Mouse (Mus musculus) liver, embryonic 13.5 days (tissue): ENCODE data around the gene Gripap1. TPM values are rescaled to one million over a fixed set of nuclear protein-coding genes. Genes with fewer than 3 reads are reported as not detected.

Experiments used
- ATAC-seq: fragments of 200-750 bp; cut with Nextera tagmentation; 2 replicates; pipeline ENCODE4 v1.8.0; 2017; ENCODE audit warnings: low read depth, mild to moderate bottlenecking, moderate number of reproducible peaks, moderate library complexity
- DNase-seq: peaks from one replicate; pipeline ENCODE4 v3.0.0; 2022
- H3K27ac ChIP-seq: fragments of 300-500 bp; sonication (generic); 2 replicates; pipeline ENCODE4 v1.5.1; 2015; ENCODE audit warnings: moderate library complexity, mild to moderate bottlenecking, inconsistent platforms
- H3K27me3 ChIP-seq: fragments of 300-500 bp; sonication (generic); 2 replicates; pipeline ENCODE4 v1.6.1; 2015; ENCODE audit warnings: mild to moderate bottlenecking, inconsistent platforms
- H3K36me3 ChIP-seq: fragments of 300-500 bp; sonication (generic); 2 replicates; pipeline ENCODE4 v1.6.1; 2015; ENCODE audit warnings: mild to moderate bottlenecking, inconsistent platforms
- H3K4me1 ChIP-seq: fragments of 300-500 bp; sonication (generic); replicated peaks from 2 replicates; pipeline ENCODE4 v1.6.1; 2015; ENCODE audit warnings: inconsistent platforms
- H3K4me2 ChIP-seq: fragments of 300-500 bp; sonication (generic); 2 replicates; pipeline ENCODE4 v1.6.1; 2015; ENCODE audit warnings: inconsistent platforms, mild to moderate bottlenecking, moderate library complexity
- H3K4me3 ChIP-seq: fragments of 300-500 bp; sonication (generic); replicated peaks from 2 replicates; pipeline ENCODE4 v1.5.1; 2015; ENCODE audit warnings: mild to moderate bottlenecking, inconsistent platforms
- H3K9ac ChIP-seq: fragments of 300-500 bp; sonication (generic); 2 replicates; pipeline ENCODE4 v1.6.1; 2015; ENCODE audit warnings: mild to moderate bottlenecking, inconsistent platforms
- H3K9me3 ChIP-seq: fragments of 300-500 bp; sonication (generic); replicated peaks from 2 replicates; pipeline ENCODE4 v1.6.1; 2016; ENCODE audit warnings: inconsistent platforms
- WGBS: fragments of 180-500 bp; shearing (Covaris S2); methylation state at CpG from one replicate; pipeline ENCODE4 v1.1.7; 2015; ENCODE audit not compliant: insufficient replicate concordance; 5-methylcytosine and 5-hydroxymethylcytosine counted together
- polyA plus RNA-seq: library from polyadenylated mRNA; unstranded; fragments of >200 nt; fragmentation: Nextera tagmentation; extraction: Ambion mirVana; gene quantifications from 2 replicates; pipeline ENCODE4 v1.2.1, GENCODE M21; 2015

Gene Gripap1
- polyA plus RNA-seq, 1 experiment from 2014 or later = 30.6 TPM

GRCm38 (mm10) chrX:7842318-7842717 is 52.8 kb downstream of the Gripap1 start:
- WGBS = 14% methylated on average over 37 of the region's 42 CpGs
- peak overlapping the region; percentile 96 for H3K27ac ChIP-seq
- peak overlapping the region; percentile 86 for H3K4me3 ChIP-seq
- DNase-seq (peak; percentile 24), ATAC-seq (no peak)
- H3K9ac ChIP-seq = peak overlapping the region; percentile 92
- H3K27me3 ChIP-seq = no peaks in the 10 kb centered on the region
- H3K4me1 ChIP-seq = peaks cover 67% of the 10 kb centered on the region
- H3K4me2 ChIP-seq = peak overlapping the region; percentile 72
- no peaks in the 10 kb centered on the region for H3K9me3 ChIP-seq
- H3K36me3 ChIP-seq = peaks cover 24% of the 10 kb centered on the region

GRCm38 (mm10) chrX:7847845-7848244 is 58.3 kb downstream of the Gripap1 start:
- DNase-seq (no peak), ATAC-seq (no peak)
- Histone ChIP-seq H3K4me1 (peaks cover 35% of the 10 kb centered on the region), H3K27ac (no peak overlapping the region), H3K4me2 (no peak overlapping the region), H3K9ac (no peak overlapping the region), H3K36me3 (peaks cover 63% of the 10 kb centered on the region), H3K4me3 (no peak overlapping the region), H3K27me3 (no peaks in the 10 kb centered on the region), H3K9me3 (no peaks in the 10 kb centered on the region)
- WGBS = 69% methylated on average over 2 of the region's 2 CpGs

GRCm38 (mm10) chrX:7854578-7854977 is 65.0 kb downstream of the Gripap1 start:
- ATAC-seq (no peak), DNase-seq (no peak)
- Histone ChIP-seq H3K4me1 (peaks cover 9% of the 10 kb centered on the region), H3K9me3 (no peaks in the 10 kb centered on the region), H3K9ac (no peak overlapping the region), H3K36me3 (peaks cover 61% of the 10 kb centered on the region), H3K27ac (no peak overlapping the region), H3K4me2 (no peak overlapping the region), H3K4me3 (no peak overlapping the region), H3K27me3 (no peaks in the 10 kb centered on the region)
- 13% methylated on average over 2 of the region's 2 CpGs for WGBS

GRCm38 (mm10) chrX:7859191-7859753 is 69.7 kb downstream of the Gripap1 start:
- Histone ChIP-seq H3K9me3 (no peaks in the 10 kb centered on the region), H3K27me3 (no peaks in the 10 kb centered on the region), H3K4me3 (no peak overlapping the region), H3K9ac (no peak overlapping the region), H3K4me2 (no peak overlapping the region), H3K36me3 (peaks cover 38% of the 10 kb centered on the region), H3K27ac (0 out of 2 replicates have a peak overlapping the region, but pooled peaks have one; percentile 6), H3K4me1 (peaks cover 31% of the 10 kb centered on the region)
- DNase-seq (no peak), ATAC-seq (peak; percentile 68)
- 31% methylated on average over 3 of the region's 3 CpGs for WGBS

- Histone ChIP-seq H3K9ac (no peak overlapping the region), H3K4me1 (peaks cover 44% of the 10 kb centered on the region), H3K27ac (no peak overlapping the region), H3K4me2 (no peak overlapping the region), H3K9me3 (no peaks in the 10 kb centered on the region), H3K4me3 (no peak overlapping the region), H3K27me3 (no peaks in the 10 kb centered on the region), H3K36me3 (peaks cover 34% of the 10 kb centered on the region)
- WGBS = 83% methylated on average over 1 of the region's 1 CpGs
- DNase-seq (no peak), ATAC-seq (no peak)
Measured at GRCm38 (mm10) chrX:7863181-7863580, 73.6 kb downstream of the Gripap1 start.

GRCm38 (mm10) chrX:7864551-7864950 is 75.0 kb downstream of the Gripap1 start:
- Histone ChIP-seq H3K4me1 (peaks cover 36% of the 10 kb centered on the region), H3K27me3 (no peaks in the 10 kb centered on the region), H3K9me3 (no peaks in the 10 kb centered on the region), H3K36me3 (peaks cover 31% of the 10 kb centered on the region), H3K27ac (no peak overlapping the region), H3K9ac (no peak overlapping the region), H3K4me3 (no peak overlapping the region), H3K4me2 (no peak overlapping the region)
- ATAC-seq = no peak
- no peak for DNase-seq
- WGBS = 56% methylated on average over 3 of the region's 3 CpGs

- no peak overlapping the region for H3K27ac ChIP-seq
- H3K36me3 ChIP-seq = peaks cover 33% of the 10 kb centered on the region
- no peak overlapping the region for H3K9ac ChIP-seq
- peaks cover 28% of the 10 kb centered on the region for H3K4me1 ChIP-seq
- WGBS = 39% methylated on average over 2 of the region's 2 CpGs
- ATAC-seq = no peak
- no peak overlapping the region for H3K4me2 ChIP-seq
- H3K27me3 ChIP-seq = no peaks in the 10 kb centered on the region
- no peak for DNase-seq
- no peaks in the 10 kb centered on the region for H3K9me3 ChIP-seq
- H3K4me3 ChIP-seq = no peak overlapping the region
Measured at GRCm38 (mm10) chrX:7865343-7865742, 75.8 kb downstream of the Gripap1 start.

GRCm38 (mm10) chrX:7865786-7866185 is 76.2 kb downstream of the Gripap1 start:
- Histone ChIP-seq H3K4me1 (peaks cover 23% of the 10 kb centered on the region), H3K36me3 (peaks cover 35% of the 10 kb centered on the region), H3K9ac (no peak overlapping the region), H3K4me3 (no peak overlapping the region), H3K27me3 (no peaks in the 10 kb centered on the region), H3K4me2 (no peak overlapping the region), H3K27ac (no peak overlapping the region), H3K9me3 (no peaks in the 10 kb centered on the region)
- 48% methylated on average over 2 of the region's 2 CpGs for WGBS
- ATAC-seq (no peak), DNase-seq (no peak)

GRCm38 (mm10) chrX:7867141-7867540 is 77.6 kb downstream of the Gripap1 start:
- Histone ChIP-seq H3K27me3 (no peaks in the 10 kb centered on the region), H3K4me2 (no peak overlapping the region), H3K4me3 (no peak overlapping the region), H3K9ac (no peak overlapping the region), H3K4me1 (peaks cover 13% of the 10 kb centered on the region), H3K36me3 (peaks cover 44% of the 10 kb centered on the region), H3K27ac (no peak overlapping the region), H3K9me3 (no peaks in the 10 kb centered on the region)
- WGBS = 75% methylated on average over 1 of the region's 1 CpGs
- no peak for ATAC-seq
- no peak for DNase-seq

GRCm38 (mm10) chrX:7868506-7868905 is 78.9 kb downstream of the Gripap1 start:
- no peak for ATAC-seq
- Histone ChIP-seq H3K27ac (no peak overlapping the region), H3K36me3 (peaks cover 55% of the 10 kb centered on the region), H3K4me3 (no peak overlapping the region), H3K9me3 (no peaks in the 10 kb centered on the region), H3K4me2 (no peak overlapping the region), H3K9ac (no peak overlapping the region), H3K4me1 (peaks cover 13% of the 10 kb centered on the region), H3K27me3 (no peaks in the 10 kb centered on the region)
- DNase-seq = no peak
- WGBS = 41% methylated on average over 2 of the region's 2 CpGs

GRCm38 (mm10) chrX:7869826-7870225 is 80.3 kb downstream of the Gripap1 start:
- no peak overlapping the region for H3K4me3 ChIP-seq
- peaks cover 68% of the 10 kb centered on the region for H3K36me3 ChIP-seq
- DNase-seq = no peak
- no peaks in the 10 kb centered on the region for H3K9me3 ChIP-seq
- WGBS = 59% methylated on average over 3 of the region's 3 CpGs
- H3K27me3 ChIP-seq = no peaks in the 10 kb centered on the region
- H3K27ac ChIP-seq = no peak overlapping the region
- no peak overlapping the region for H3K9ac ChIP-seq
- no peak for ATAC-seq
- peaks cover 11% of the 10 kb centered on the region for H3K4me1 ChIP-seq
- H3K4me2 ChIP-seq = no peak overlapping the region
